Mouse (Mus musculus): ENCODE results near the gene Nphs1.

Nphs1 gene

GRCm38 (mm10) chr7:30439734-30440133, 18.4 kb upstream of the Nphs1 start:
- in situ Hi-C loops (cut with MboI, MseI) = no loop called here

- in situ Hi-C loops (cut with MboI, MseI) = no loop called here
Measured at GRCm38 (mm10) chr7:30440697-30441096, 17.4 kb upstream of the Nphs1 start.

- in situ Hi-C loops (cut with MboI, MseI) = no loop called here
Measured at GRCm38 (mm10) chr7:30443696-30444095, 14.4 kb upstream of the Nphs1 start.

- in situ Hi-C loops (cut with MboI, MseI) = no loop called here
Measured at GRCm38 (mm10) chr7:30444154-30444970, 13.8 kb upstream of the Nphs1 start.

- in situ Hi-C loops (cut with MboI, MseI) = no loop called here
Measured at GRCm38 (mm10) chr7:30444971-30445751, 13.0 kb upstream of the Nphs1 start, which contains the start of gene Aplp1. TSS of gene Aplp1 (minus strand) at chr7:30445535.

GRCm38 (mm10) chr7:30450241-30450640, 7.9 kb upstream of the Nphs1 start:
- in situ Hi-C loops (cut with MboI, MseI) = no loop called here

- in situ Hi-C loops (cut with MboI, MseI) = no loop called here
Measured at GRCm38 (mm10) chr7:30453327-30453726, 4.8 kb upstream of the Nphs1 start.

- in situ Hi-C loops (cut with MboI, MseI) = no loop called here
Measured at GRCm38 (mm10) chr7:30453766-30454165, 4.3 kb upstream of the Nphs1 start.

GRCm38 (mm10) chr7:30454259-30454658, 3.9 kb upstream of the Nphs1 start:
- in situ Hi-C loops (cut with MboI, MseI) = no loop called here

GRCm38 (mm10) chr7:30456487-30456886, 1.6 kb upstream of the Nphs1 start:
- in situ Hi-C loops (cut with MboI, MseI) = no loop called here

- in situ Hi-C loops (cut with MboI, MseI) = no loop called here
Measured at GRCm38 (mm10) chr7:30456911-30457628, 1.0 kb upstream of the Nphs1 start.

GRCm38 (mm10) chr7:30459484-30459883, 1.4 kb downstream of the Nphs1 start:
- in situ Hi-C loops (cut with MboI, MseI) = no loop called here

GRCm38 (mm10) chr7:30463568-30463967, 5.5 kb downstream of the Nphs1 start:
- in situ Hi-C loops (cut with MboI, MseI) = no loop called here

- in situ Hi-C loops (cut with MboI, MseI) = no loop called here
Measured at GRCm38 (mm10) chr7:30463996-30464395, 5.9 kb downstream of the Nphs1 start.

- in situ Hi-C loops (cut with MboI, MseI) = no loop called here
Measured at GRCm38 (mm10) chr7:30464816-30465300, 6.7 kb downstream of the Nphs1 start.

GRCm38 (mm10) chr7:30472411-30472810, 14.3 kb downstream of the Nphs1 start:
- in situ Hi-C loops (cut with MboI, MseI) = loop anchor here (10.0 kb wide), 1 partner anchor 98 kb away; no protein-coding TSS in a partner anchor

GRCm38 (mm10) chr7:30474999-30475398, 16.9 kb downstream of the Nphs1 start:
- in situ Hi-C loops (cut with MboI, MseI) = loop anchor here (10.0 kb wide), 1 partner anchor 100 kb away; no protein-coding TSS in a partner anchor

- in situ Hi-C loops (cut with MboI, MseI) = loop anchor here (10.0 kb wide), 1 partner anchor 101 kb away; no protein-coding TSS in a partner anchor
Measured at GRCm38 (mm10) chr7:30476136-30476535, 18.0 kb downstream of the Nphs1 start.

- in situ Hi-C loops (cut with MboI, MseI) = loop anchor here (10.0 kb wide), 1 partner anchor 103 kb away; no protein-coding TSS in a partner anchor
Measured at GRCm38 (mm10) chr7:30477415-30478381, 19.6 kb downstream of the Nphs1 start.

- in situ Hi-C loops (cut with MboI, MseI) = no loop called here
Measured at GRCm38 (mm10) chr7:30484250-30484649, 26.1 kb downstream of the Nphs1 start.
